Mouse (Mus musculus) heart, postnatal 0 days (tissue): ENCODE measurements at regions not wholly inside any gene's neighbourhood (a gene's known extent, or its start where the extent isn't known, plus 50 kb on each side); places are given as distances from the start of the nearest gene placed in this dataset.

ENCODE experiments used
- ATAC-seq: fragments of 200-750 bp; cut with Nextera tagmentation; 2 replicates; pipeline ENCODE4 v1.8.0; 2017; ENCODE audit warnings: low read depth, moderate number of reproducible peaks, moderate library complexity; ENCODE audit not compliant: insufficient read depth
- DNase-seq: peaks from one replicate; pipeline ENCODE4 v3.0.0-alpha.2; 2016; ENCODE audit warnings: low spot score
- H3K27ac ChIP-seq: fragments of 300-500 bp; sonication (generic); 2 replicates; pipeline ENCODE4 v1.5.1; 2014; ENCODE audit warnings: low read depth, mild to moderate bottlenecking
- H3K27me3 ChIP-seq: fragments of 300-500 bp; sonication (generic); 2 replicates; pipeline ENCODE4 v1.6.1; 2014; ENCODE audit warnings: low read length, mixed read lengths; ENCODE audit not compliant: control insufficient read depth, insufficient read depth
- H3K36me3 ChIP-seq: fragments of 300-500 bp; sonication (generic); replicated peaks from 2 replicates; pipeline ENCODE4 v1.6.1; 2014; ENCODE audit warnings: low read length, mixed read lengths; ENCODE audit not compliant: control insufficient read depth, insufficient read depth
- H3K4me1 ChIP-seq: fragments of 300-500 bp; sonication (generic); 2 replicates; pipeline ENCODE4 v1.6.1; 2014; ENCODE audit warnings: antibody characterized with exemption; ENCODE audit not compliant: control insufficient read depth, insufficient read depth
- H3K4me2 ChIP-seq: fragments of 300-500 bp; sonication (generic); 2 replicates; pipeline ENCODE4 v1.6.1; 2014; ENCODE audit warnings: low read depth, mild to moderate bottlenecking, low read length, moderate library complexity
- H3K4me3 ChIP-seq: fragments of 300-500 bp; sonication (generic); 2 replicates; pipeline ENCODE4 v1.5.1; 2014; ENCODE audit warnings: low read depth, low read length
- H3K9ac ChIP-seq: fragments of 300-500 bp; sonication (generic); replicated peaks from 2 replicates; pipeline ENCODE4 v1.6.1; 2014; ENCODE audit warnings: low read depth, low read length, mixed read lengths
- H3K9me3 ChIP-seq: fragments of 300-500 bp; sonication (generic); replicated peaks from 2 replicates; pipeline ENCODE4 v1.6.1; 2016; ENCODE audit warnings: low read length; ENCODE audit not compliant: control insufficient read depth
- CTCF ChIP-seq: IDR thresholded peaks from 2 replicates; pipeline ENCODE4 v1.5.1; 2016; ENCODE audit warnings: antibody characterized with exemption, control low read depth, low read depth
- EP300 ChIP-seq: IDR thresholded peaks from 2 replicates; pipeline ENCODE4 v1.6.1; 2016; ENCODE audit warnings: antibody characterized with exemption, low read depth
- WGBS: fragments of 180-500 bp; shearing (Covaris S2); extraction: QIAGEN DNeasy Blood & Tissue Kit; methylation state at CpG from one replicate; pipeline ENCODE4 v1.1.7; 2014; 5-methylcytosine and 5-hydroxymethylcytosine counted together

DNA sequence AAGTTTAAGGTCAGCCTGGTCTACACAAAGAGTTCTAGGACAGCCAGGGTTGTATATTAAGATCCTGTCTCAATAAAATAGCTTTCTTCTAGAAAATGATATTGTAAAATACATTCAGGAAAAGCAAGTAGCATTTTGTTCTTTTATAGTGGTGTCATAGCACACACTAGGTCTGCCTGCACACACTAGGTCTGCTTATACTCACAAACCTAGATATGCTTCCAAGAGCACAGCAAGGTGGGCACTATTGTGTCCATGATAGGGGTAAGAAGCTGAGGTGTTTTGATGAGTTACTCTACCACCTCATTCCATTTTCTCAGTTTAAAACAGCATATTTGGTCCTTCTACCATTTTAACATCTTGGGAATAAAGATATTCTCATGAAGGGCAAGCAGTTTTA, 185.8 kb upstream of the Il12b start:
- Histone ChIP-seq H3K27me3 (no peaks in the 10 kb centered on the region), H3K4me1 (no peaks in the 10 kb centered on the region), H3K27ac (no peak overlapping the region), H3K4me2 (no peak overlapping the region), H3K36me3 (no peaks in the 10 kb centered on the region), H3K9ac (no peak overlapping the region), H3K9me3 (no peaks in the 10 kb centered on the region), H3K4me3 (no peak overlapping the region)
- ATAC-seq (no peak), DNase-seq (no peak)
- TF ChIP-seq CTCF = no peak
- no peak for TF ChIP-seq EP300

DNA sequence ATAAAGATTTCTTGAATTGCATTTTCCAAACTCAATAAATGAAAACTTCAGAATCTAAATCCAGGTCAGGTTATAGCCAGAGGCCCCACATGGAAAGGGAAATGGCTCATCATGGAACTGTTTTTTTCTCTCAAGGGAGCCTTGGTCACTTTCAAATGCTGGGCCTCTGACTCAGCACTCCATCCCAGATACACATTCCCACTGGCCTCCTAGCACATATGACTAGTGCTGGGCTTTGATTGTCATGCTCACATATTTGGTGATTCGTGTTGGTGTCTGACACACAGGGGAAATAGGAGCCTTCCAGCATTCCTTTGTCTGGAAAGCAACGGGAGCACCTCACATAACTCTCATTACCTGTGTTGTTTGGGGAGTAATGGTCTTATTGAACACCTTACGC, 183.5 kb upstream of the Il12b start:
- H3K27me3 ChIP-seq = no peaks in the 10 kb centered on the region
- H3K4me1 ChIP-seq = no peaks in the 10 kb centered on the region
- H3K27ac ChIP-seq = no peak overlapping the region
- H3K4me3 ChIP-seq = no peak overlapping the region
- no peaks in the 10 kb centered on the region for H3K9me3 ChIP-seq
- no peak for DNase-seq
- TF ChIP-seq CTCF (no peak), EP300 (no peak)
- no peak overlapping the region for H3K9ac ChIP-seq
- no peak for ATAC-seq
- WGBS = 83% methylated on average over 3 of the region's 3 CpGs
- H3K36me3 ChIP-seq = no peaks in the 10 kb centered on the region
- no peak overlapping the region for H3K4me2 ChIP-seq

DNA sequence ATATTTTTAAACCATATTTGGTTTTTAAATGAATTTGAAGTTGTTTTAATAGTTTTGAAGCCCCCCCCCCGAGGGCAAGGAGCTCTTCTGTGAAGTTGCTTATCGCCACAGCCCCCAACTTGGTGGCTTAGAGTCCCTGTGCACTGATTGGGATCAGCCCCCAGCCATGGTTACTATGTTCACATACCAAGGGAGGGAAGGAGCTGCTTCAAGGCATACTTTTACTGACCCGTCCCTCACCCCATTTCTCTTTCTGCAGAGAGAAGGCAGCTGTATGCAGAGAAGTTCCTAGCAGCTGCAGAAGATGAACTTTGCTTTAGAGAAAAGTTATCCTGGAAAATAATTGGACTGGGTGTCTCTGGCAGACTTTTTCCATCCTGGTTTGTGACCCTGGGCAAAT, 179.9 kb upstream of the Il12b start:
- TF ChIP-seq EP300 (no peak), CTCF (no peak)
- no peak overlapping the region for H3K27ac ChIP-seq
- no peak overlapping the region for H3K4me3 ChIP-seq
- H3K9ac ChIP-seq = no peak overlapping the region
- DNase-seq (no peak), ATAC-seq (no peak)
- H3K36me3 ChIP-seq = no peaks in the 10 kb centered on the region
- H3K27me3 ChIP-seq = no peaks in the 10 kb centered on the region
- no peaks in the 10 kb centered on the region for H3K9me3 ChIP-seq
- H3K4me2 ChIP-seq = no peak overlapping the region
- no peaks in the 10 kb centered on the region for H3K4me1 ChIP-seq
- 54% methylated on average over 3 of the region's 3 CpGs for WGBS

DNA sequence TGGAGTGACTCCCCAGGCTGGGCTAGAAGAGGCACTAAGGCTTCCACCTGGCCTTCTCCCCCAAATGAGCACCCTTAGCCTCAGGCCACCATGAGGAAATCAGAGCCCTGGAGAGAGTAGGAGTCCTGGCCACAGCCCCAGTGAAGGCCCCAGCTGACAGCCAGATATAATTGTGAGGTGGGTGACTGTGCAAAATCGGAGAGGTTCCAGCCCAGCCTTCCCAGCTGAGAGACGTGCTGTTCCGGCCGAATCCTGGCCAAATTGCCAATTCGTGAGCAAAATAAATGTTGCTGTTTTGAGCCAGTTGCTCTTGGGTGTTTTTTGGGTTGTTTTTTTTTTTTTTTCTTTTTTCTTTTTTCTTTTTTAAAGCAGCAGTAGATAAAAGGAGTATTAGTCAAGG, 169.9 kb upstream of the Il12b start:
- no peak for ATAC-seq
- Histone ChIP-seq H3K27ac (no peak overlapping the region), H3K27me3 (no peaks in the 10 kb centered on the region), H3K4me2 (no peak overlapping the region), H3K36me3 (no peaks in the 10 kb centered on the region), H3K9ac (no peak overlapping the region), H3K9me3 (no peaks in the 10 kb centered on the region), H3K4me1 (no peaks in the 10 kb centered on the region), H3K4me3 (no peak overlapping the region)
- 75% methylated on average over 5 of the region's 5 CpGs for WGBS
- no peak for TF ChIP-seq EP300
- no peak for TF ChIP-seq CTCF
- DNase-seq = no peak

DNA sequence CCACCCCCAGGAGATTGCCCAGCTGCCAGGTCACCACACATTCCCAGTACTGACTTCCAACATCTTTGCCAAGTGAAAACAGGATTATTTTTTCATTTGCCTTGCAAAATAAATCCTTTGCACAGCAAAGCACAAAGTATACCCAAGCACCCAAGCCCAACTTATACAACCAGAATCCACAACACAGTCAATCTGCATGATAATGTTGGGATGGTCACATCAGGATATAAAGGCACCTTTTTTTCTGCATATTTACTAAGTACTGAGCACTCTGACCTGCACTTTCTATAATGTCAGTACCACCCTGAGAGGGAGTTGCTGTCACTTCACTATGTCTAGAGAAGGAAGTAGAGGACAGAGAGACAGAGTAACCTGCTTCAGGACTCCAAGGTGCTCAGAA, 164.4 kb upstream of the Il12b start:
- TF ChIP-seq CTCF (no peak), EP300 (no peak)
- H3K4me1 ChIP-seq = no peaks in the 10 kb centered on the region
- ATAC-seq = no peak

DNA sequence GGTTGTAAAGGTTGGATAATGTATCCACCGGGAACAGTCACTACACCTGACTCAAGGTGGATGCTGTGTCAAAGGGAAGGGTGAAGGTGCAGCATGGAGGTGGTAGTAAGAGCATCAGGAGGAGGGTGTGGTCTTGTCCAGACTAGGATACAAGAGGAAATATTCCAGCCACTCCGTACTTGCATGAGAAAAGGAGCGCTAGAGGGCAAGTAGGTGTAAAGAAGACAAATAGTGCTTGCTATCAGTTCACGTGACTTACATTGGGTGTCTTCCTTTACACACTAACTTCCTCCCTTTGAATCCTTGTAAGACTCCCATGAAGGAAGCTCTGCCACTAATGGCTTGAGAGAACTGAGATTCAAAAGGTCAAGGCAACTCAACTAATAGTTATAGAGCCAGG, 161.8 kb upstream of the Il12b start:
- H3K27ac ChIP-seq = no peak overlapping the region
- no peak for TF ChIP-seq EP300
- no peak for TF ChIP-seq CTCF
- H3K4me2 ChIP-seq = no peak overlapping the region
- DNase-seq (no peak), ATAC-seq (no peak)
- H3K9me3 ChIP-seq = no peaks in the 10 kb centered on the region
- no peaks in the 10 kb centered on the region for H3K27me3 ChIP-seq
- H3K9ac ChIP-seq = no peak overlapping the region
- WGBS = 81% methylated on average over 4 of the region's 4 CpGs
- H3K4me3 ChIP-seq = no peak overlapping the region
- no peaks in the 10 kb centered on the region for H3K36me3 ChIP-seq
- peaks cover 5% of the 10 kb centered on the region for H3K4me1 ChIP-seq

More for the DNA sequence above, 164.4 kb upstream of the Il12b start:
- Histone ChIP-seq H3K27me3 (no peaks in the 10 kb centered on the region), H3K27ac (no peak overlapping the region), H3K4me3 (no peak overlapping the region), H3K9ac (no peak overlapping the region), H3K9me3 (no peaks in the 10 kb centered on the region), H3K36me3 (no peaks in the 10 kb centered on the region), H3K4me2 (no peak overlapping the region)
- DNase-seq = no peak
